Mouse (Mus musculus) thymus, adult 2 months (tissue): Measurements from ENCODE around the gene Gm29609. TPM values are rescaled to one million over a fixed set of nuclear protein-coding genes. Genes with fewer than 3 reads are reported as not detected.
A peak's percentile ranks its signal among the peaks of the same experiment; 100 is the strongest.

Experiments
- DNase-seq: peaks from one replicate; pipeline ENCODE4 v3.0.0; 2021
- H3K27ac ChIP-seq: fragments of 200-500 bp; 2 replicates; pipeline ENCODE4 v1.5.1; 2012; ENCODE audit warnings: low read length, control low read depth; ENCODE audit not compliant: control insufficient read depth, insufficient read depth
- H3K27me3 ChIP-seq: fragments of 200-500 bp; 2 replicates; pipeline ENCODE4 v1.6.1; 2012; ENCODE audit warnings: mild to moderate bottlenecking, low read length, moderate library complexity, mixed read lengths; ENCODE audit not compliant: control insufficient read depth, insufficient read depth
- H3K36me3 ChIP-seq: fragments of 200-500 bp; 2 replicates; pipeline ENCODE4 v1.6.1; 2012; ENCODE audit warnings: mild to moderate bottlenecking, low read length, moderate library complexity; ENCODE audit not compliant: control insufficient read depth, insufficient read depth
- H3K4me1 ChIP-seq: fragments of 200-500 bp; replicated peaks from 2 replicates; pipeline ENCODE4 v1.6.1; 2012; ENCODE audit warnings: low read length; ENCODE audit not compliant: control insufficient read depth, insufficient read depth
- H3K4me3 ChIP-seq: fragments of 200-500 bp; 2 replicates; pipeline ENCODE4 v1.5.1; 2012; ENCODE audit warnings: mild to moderate bottlenecking, low read length, control low read depth, moderate library complexity; ENCODE audit not compliant: control insufficient read depth, insufficient read depth
- CTCF ChIP-seq: fragments of 200-500 bp; IDR thresholded peaks from 2 replicates; pipeline ENCODE4 v1.5.1; 2012; ENCODE audit warnings: mild to moderate bottlenecking, control low read depth, low read length, moderate library complexity, borderline replicate concordance; ENCODE audit not compliant: control insufficient read depth, poor library complexity, insufficient read depth; ENCODE audit errors: extremely low read depth
- POLR2A ChIP-seq: fragments of 200-500 bp; IDR thresholded peaks from 2 replicates; pipeline ENCODE4 v1.6.1; 2012; ENCODE audit warnings: mild to moderate bottlenecking, low read length, control low read depth, moderate library complexity; ENCODE audit not compliant: control insufficient read depth, poor library complexity, insufficient read depth; ENCODE audit errors: extremely low read depth
- WGBS: fragments of 180-500 bp; shearing (Covaris S2); methylation state at CpG from one replicate; pipeline ENCODE4 v1.1.7; 2018; 5-methylcytosine and 5-hydroxymethylcytosine counted together
- polyA plus RNA-seq: library from polyadenylated mRNA; depleted of rRNA; stranded (reverse); fragments of >200 nt; gene quantifications from 2 replicates; pipeline ENCODE4 v1.2.3, GENCODE M21; 2012

Gm29609 gene
- polyA plus RNA-seq, 1 experiment = 3.5 TPM

DNA sequence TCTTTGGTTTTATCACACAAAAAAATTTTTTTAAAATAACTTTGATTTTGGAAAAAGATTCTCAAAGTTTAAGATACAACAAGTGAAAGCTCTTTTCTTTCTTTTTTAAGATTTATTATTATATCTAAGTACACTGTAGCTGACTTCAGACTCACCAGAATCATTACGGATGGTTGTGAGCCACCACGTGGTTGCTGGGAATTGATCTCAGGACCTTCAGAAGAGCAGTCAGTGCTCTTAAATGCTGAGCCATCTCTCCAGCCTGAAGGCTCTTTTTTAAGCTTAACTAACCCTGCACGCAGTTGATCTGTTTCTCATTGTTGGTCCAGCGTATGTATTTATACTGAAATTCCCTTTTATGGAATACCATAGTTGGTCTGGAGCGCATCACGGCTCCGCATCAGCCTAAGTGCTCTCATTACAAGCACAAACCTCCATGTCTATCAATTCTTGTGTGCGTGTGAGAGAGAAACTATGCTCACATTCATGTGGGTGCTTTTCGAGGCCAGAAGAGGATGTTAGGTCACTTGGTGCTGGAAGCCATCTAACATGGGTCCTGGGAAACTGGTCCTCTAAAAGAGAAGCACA, 1.6 kb upstream of the Gm29609 start:
- Histone ChIP-seq H3K27me3 (no peaks in the 10 kb centered on the region), H3K27ac (no peak overlapping the region), H3K36me3 (no peaks in the 10 kb centered on the region), H3K4me1 (peaks cover 4% of the 10 kb centered on the region), H3K4me3 (no peak overlapping the region)
- TF ChIP-seq POLR2A (no peak), CTCF (no peak)
- 96% methylated on average over 9 of the region's 9 CpGs for WGBS
- DNase-seq = no peak

DNA sequence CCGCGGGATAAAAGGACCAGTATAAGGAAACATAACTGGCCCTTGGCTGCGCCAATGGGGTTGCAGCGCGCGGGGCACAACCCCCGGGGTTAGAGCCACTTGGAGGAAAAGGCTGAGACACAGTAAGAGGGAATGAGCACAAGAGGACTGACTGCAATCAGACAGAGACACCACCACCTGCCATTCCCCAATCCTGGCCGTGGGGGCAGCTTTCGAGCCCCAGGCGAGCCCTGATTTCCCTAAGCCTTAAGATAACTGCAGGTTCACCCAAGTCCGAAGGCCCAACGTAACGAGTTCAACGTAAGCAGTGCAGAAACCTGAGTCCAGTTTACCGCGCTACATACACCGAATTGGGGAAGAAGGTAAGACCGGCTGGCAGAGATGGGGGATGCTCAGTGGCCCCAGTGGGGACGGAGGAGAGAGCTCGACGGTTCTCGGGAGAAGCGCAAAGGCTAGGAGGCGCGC, 378 bp downstream of the Gm29609 start:
- WGBS = under 1% methylated on average over 25 of the region's 25 CpGs
- H3K27ac ChIP-seq = peak overlapping the region; percentile 96

GRCm38 (mm10) chr5:31168630-31169029, 11.1 kb downstream of the Gm29609 start:
- no peak overlapping the region for H3K4me3 ChIP-seq
- WGBS = 98% methylated on average over 4 of the region's 4 CpGs
- TF ChIP-seq CTCF (no peak), POLR2A (no peak)
- no peak for DNase-seq
- no peak overlapping the region for H3K27ac ChIP-seq
- H3K4me1 ChIP-seq = no peaks in the 10 kb centered on the region
- H3K27me3 ChIP-seq = no peaks in the 10 kb centered on the region
- peaks cover 96% of the 10 kb centered on the region for H3K36me3 ChIP-seq

More for the DNA sequence above, 378 bp downstream of the Gm29609 start:
- Histone ChIP-seq H3K4me3 (peak overlapping the region; percentile 85), H3K4me1 (peaks cover 4% of the 10 kb centered on the region), H3K36me3 (peaks cover under 1% of the 10 kb centered on the region; the same call in 1 of the 2 replicates), H3K27me3 (no peaks in the 10 kb centered on the region)
- no peak for DNase-seq
- TF ChIP-seq CTCF (no peak), POLR2A (no peak)

GRCm38 (mm10) chr5:31164878-31165277, 14.8 kb downstream of the Gm29609 start:
- H3K4me3 ChIP-seq = no peak overlapping the region
- H3K36me3 ChIP-seq = peaks cover 77% of the 10 kb centered on the region
- H3K4me1 ChIP-seq = no peaks in the 10 kb centered on the region
- no peak for DNase-seq
- H3K27ac ChIP-seq = no peak overlapping the region
- no peaks in the 10 kb centered on the region for H3K27me3 ChIP-seq
- 98% methylated on average over 1 of the region's 1 CpGs for WGBS
- TF ChIP-seq POLR2A (no peak), CTCF (no peak)

DNA sequence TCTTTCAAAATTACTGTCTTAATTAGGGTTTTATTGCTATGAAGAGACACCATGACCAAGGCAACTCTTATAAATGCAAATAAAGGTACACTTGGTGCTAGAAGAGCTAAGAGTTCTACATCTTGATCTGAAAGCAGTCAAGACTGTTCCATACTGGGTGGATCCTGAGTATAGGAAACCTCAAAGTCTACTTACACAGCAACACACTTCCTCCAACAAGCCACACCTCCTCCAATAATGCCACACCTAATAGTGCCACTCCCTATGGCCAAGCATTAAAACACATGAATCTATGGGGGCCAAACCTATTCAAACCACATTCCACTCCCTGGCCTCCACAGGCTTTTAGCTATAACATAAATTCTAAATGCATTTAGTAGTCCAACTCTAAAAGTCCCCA, 17.2 kb downstream of the Gm29609 start:
- Histone ChIP-seq H3K4me3 (no peak overlapping the region), H3K27me3 (no peaks in the 10 kb centered on the region), H3K27ac (no peak overlapping the region), H3K36me3 (peaks cover 76% of the 10 kb centered on the region), H3K4me1 (no peaks in the 10 kb centered on the region)
- DNase-seq = no peak
- TF ChIP-seq POLR2A = no peak

DNA sequence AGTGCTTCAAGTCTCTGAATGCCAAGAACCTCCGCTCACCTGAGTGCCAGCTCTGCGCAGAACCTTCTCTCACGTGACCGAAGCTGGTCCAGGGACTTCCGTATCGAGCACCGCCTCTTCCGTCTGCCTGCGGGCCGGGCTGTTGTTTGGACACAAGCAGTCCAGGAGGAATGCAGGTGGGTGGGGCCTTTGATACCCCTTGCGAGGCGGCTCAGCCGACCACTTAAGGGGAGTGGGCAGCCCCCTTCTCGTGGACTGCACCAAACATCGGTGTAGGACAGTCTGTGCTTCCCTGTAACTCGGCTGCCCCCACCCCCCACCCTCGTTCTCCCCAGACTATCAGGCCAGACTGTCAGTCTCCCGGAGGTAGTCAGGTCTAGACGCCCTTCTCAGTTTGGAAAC, 25.6 kb downstream of the Gm29609 start, which contains the start of gene Mpv17:
TSS of gene Mpv17 (minus strand) at position 100 of the 402 bp plus-strand sequence.
- under 1% methylated on average over 19 of the region's 19 CpGs for WGBS
- peak; percentile 71 for DNase-seq

More for the DNA sequence above, 25.6 kb downstream of the Gm29609 start, which contains the start of gene Mpv17:
- peak within 1 kb of the TSS; percentile 91 for H3K4me3 ChIP-seq
- 0 out of 2 replicates have a peak within 1 kb of the TSS, but pooled peaks have one; percentile 16 for H3K27ac ChIP-seq
- H3K27me3 ChIP-seq = no peaks in the 10 kb centered on the region
- H3K36me3 ChIP-seq = peaks cover 24% of the 10 kb centered on the region
- TF ChIP-seq CTCF = no peak
- TF ChIP-seq POLR2A = peak; percentile 58
- H3K4me1 ChIP-seq = peaks cover 8% of the 10 kb centered on the region
